Mouse (Mus musculus) bone marrow, adult 2 months (tissue): ENCODE measurements around the gene Lfng.

ENCODE experiments used
- CTCF ChIP-seq: fragments of 200-500 bp; IDR thresholded peaks from 2 replicates; pipeline ENCODE4 v1.5.1; 2011; ENCODE audit warnings: low read length, control low read depth; ENCODE audit not compliant: control insufficient read depth, insufficient read depth
- POLR2A ChIP-seq: fragments of 200-500 bp; IDR thresholded peaks from 2 replicates; pipeline ENCODE4 v1.6.1; 2011; ENCODE audit warnings: low read depth, mild to moderate bottlenecking, control low read depth, low read length, borderline replicate concordance; ENCODE audit not compliant: control insufficient read depth

DNA sequence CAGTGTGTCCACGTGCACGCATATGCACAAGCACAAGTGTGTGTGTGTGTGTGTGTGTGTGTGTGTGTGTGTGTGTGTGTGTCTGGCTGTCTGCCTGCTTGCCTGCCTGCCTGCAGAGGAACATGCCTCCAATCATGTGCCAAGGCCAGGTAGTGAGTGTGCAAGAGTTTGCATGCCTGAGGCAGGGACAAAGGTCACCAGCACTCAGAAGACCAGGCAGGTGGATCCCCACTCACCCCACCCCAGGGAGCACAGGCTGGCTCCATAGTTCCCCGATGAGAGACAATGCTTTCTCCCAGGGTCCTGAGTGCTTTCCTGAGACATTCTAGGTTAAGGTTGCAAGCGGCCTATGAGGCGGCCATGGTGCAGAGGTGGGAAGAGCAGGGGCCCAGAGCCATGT is 17.1 kb downstream of the Lfng start:
- no peak for TF ChIP-seq CTCF
- no peak for TF ChIP-seq POLR2A
